Mouse (Mus musculus): ENCODE measurements at regions not wholly inside any gene's neighbourhood (a gene's known extent, or its start where the extent isn't known, plus 50 kb on each side); places are given as distances from the start of the nearest gene placed in this dataset.

DNA sequence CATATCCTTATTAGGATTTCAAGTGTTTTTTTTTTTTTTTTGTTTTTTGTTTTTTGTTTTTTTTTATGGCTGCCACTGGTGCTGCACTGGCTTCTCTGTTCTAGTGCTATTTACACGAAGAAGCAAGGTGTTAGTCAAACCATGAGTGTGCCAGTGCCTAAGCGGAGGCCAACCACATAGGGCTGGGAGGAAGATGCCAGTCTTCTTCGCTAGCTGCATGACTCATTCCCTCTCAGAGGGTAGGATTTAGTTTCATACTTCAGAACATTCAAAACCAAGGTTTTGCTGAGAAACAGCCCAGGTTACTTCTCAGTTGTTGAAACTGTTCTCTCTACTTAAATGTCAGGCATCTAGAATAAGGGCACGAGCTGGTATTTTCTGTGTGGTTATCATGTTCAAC is 72.6 kb downstream of the Icos start:
- peak; percentile 17 for DNase-seq (ENCODE audit: low read depth, low spot score)

- DNase-seq (ENCODE audit: low read depth, low spot score) = no peak
Observed at GRCm38 (mm10) chr1:61053676-61054075, 75.9 kb downstream of the Icos start.

- DNase-seq (ENCODE audit: low read depth, low spot score) = no peak
Observed at GRCm38 (mm10) chr1:61054391-61054790, 76.7 kb downstream of the Icos start.

GRCm38 (mm10) chr1:61055176-61055575 is 77.4 kb downstream of the Icos start:
- peak; percentile 23 for DNase-seq (ENCODE audit: low read depth, low spot score)

GRCm38 (mm10) chr1:61059910-61060536 is 82.3 kb downstream of the Icos start:
- DNase-seq (ENCODE audit: low read depth, low spot score) = no peak

DNA sequence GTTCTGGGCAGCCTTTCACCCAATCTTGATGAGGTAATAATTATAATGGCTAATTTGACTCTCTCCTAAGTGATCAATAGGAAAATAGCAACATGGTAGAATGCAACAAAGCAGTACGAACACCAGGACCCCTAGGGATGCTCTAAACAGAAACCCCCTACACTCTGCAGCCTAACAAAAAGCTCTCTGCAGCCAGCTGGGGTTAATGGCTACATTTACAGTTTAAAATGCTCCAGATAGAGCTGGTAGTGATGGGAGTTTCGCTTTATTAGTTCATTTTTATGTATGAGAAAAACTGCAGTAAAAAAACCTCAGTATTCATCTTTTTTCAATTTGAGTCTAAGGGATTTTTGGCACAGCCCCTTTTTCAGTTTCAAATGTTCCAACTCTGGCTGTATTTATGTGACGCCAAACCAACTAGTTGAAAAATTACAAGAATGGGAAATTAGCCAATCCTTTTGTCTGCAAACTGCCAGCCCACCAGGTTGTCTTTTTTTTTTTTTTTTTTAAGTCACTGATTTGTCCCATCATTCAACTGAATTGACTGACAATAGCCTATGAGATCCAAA is 84.2 kb downstream of the Icos start:
- no peak for DNase-seq (ENCODE audit: low read depth, low spot score)

GRCm38 (mm10) chr1:61068112-61068511 is 90.4 kb downstream of the Icos start:
- DNase-seq (ENCODE audit: low read depth, low spot score) = no peak

- peak; percentile 42 for DNase-seq (ENCODE audit: low read depth, low spot score)
Observed at GRCm38 (mm10) chr1:61074127-61074526, 96.4 kb downstream of the Icos start.

GRCm38 (mm10) chr1:61075335-61075734 is 97.6 kb downstream of the Icos start:
- no peak for DNase-seq (ENCODE audit: low read depth, low spot score)

GRCm38 (mm10) chr1:61084732-61085131 is 107.0 kb downstream of the Icos start:
- no peak for DNase-seq (ENCODE audit: low read depth, low spot score)

DNA sequence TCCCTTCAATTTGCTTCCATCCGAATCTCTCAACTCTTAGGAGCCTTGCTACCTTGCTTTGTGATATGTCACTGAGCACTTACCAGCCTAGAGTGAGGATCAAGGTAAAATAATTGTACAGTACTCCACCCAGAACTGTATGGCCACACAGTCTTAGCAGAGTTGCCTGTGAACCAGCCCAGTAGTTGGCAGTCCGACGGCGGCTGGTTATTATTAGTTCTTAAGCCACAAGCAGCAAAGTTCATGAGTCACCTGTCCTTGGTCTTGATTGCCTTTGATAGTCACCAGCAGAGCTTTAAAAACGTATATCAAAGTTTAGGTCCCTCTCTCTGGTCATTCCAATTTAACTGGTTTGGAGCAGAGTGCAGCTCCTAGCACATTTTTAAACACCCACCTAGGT is 109.1 kb downstream of the Icos start:
- no peak for DNase-seq (ENCODE audit: low read depth, low spot score)

DNA sequence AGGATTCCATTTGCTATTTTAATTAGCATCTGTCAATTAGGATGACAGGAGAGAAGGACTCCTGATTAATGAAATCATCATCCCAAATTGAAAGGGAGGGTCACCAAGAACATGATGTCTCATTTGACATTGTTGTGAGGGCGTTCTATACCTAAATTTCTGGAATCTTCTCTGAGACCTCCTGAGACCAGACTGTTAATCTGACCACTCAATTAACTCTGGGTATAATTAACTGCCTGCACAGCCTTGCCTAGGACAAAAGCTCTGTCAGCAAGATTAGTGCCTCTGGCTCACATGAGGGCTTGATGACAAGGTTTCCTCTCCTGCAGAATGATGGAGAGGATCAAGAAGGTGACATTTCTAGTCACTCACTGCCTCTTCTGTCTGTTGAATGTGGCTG is 113.1 kb downstream of the Icos start:
- no peak for DNase-seq (ENCODE audit: low read depth, low spot score)

GRCm38 (mm10) chr1:61095481-61096165 is 117.9 kb downstream of the Icos start:
- no peak for DNase-seq (ENCODE audit: low read depth, low spot score)

DNA sequence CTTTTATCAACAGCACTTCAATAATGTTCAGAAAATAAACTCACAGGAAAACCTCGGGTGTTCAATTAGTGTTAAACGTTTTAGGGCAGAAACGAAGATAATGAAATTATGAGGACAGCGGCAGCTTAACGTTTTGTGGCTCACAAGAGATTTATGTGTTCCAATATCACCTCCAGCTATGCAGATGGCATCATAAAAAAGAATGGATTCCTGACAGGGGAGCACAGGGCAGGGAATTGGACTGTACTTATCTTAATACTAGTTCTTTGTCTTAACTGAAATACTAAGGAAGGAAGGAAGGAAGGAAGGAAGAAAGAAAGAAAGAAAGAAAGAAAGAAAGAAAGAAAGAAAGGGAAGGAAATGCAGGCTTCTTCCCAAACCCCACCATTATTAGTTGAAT is 121.6 kb downstream of the Icos start:
- DNase-seq (ENCODE audit: low read depth, low spot score) = no peak

DNA sequence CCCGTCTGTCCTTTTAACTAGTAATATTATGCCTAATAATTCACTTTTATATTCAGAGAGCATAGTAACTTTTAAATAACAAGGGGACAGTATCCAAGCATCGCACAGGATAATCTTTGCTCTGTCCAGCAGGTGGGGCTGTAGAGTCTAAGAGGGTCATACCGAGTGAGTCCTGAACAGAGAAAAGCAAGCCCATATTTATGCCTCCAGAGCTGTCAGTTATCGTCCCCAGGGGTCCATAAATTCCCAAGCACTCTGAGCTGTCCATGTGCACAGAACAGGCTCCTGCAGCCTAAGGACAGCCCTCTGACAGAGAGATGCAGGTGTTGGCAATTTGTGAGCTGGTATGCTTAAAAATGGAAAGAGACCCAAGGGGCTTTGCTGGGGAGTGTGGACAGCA is 124.0 kb downstream of the Icos start:
- no peak for DNase-seq (ENCODE audit: low read depth, low spot score)

DNA sequence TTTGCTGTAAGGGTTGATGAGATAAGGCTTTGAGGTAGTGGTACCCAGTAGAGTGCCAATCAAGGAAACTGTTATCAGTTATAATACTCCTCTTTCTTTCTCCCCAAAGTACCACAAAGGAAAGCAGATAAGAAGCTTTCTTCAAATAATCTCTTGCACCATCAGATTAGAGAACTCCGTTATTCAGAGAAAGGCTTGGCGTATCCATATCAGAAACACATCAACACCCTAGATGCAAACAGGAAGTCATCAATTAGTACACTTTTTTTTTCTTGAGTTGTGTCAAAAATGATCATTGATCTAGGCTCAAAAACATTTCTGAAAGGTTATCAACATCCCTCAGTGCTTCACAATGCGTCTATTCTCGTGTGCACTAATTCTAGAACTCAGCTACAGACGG is 124.6 kb downstream of the Icos start:
- no peak for DNase-seq (ENCODE audit: low read depth, low spot score)

GRCm38 (mm10) chr1:61103581-61103980 is 125.9 kb downstream of the Icos start:
- no peak for DNase-seq (ENCODE audit: low read depth, low spot score)

DNA sequence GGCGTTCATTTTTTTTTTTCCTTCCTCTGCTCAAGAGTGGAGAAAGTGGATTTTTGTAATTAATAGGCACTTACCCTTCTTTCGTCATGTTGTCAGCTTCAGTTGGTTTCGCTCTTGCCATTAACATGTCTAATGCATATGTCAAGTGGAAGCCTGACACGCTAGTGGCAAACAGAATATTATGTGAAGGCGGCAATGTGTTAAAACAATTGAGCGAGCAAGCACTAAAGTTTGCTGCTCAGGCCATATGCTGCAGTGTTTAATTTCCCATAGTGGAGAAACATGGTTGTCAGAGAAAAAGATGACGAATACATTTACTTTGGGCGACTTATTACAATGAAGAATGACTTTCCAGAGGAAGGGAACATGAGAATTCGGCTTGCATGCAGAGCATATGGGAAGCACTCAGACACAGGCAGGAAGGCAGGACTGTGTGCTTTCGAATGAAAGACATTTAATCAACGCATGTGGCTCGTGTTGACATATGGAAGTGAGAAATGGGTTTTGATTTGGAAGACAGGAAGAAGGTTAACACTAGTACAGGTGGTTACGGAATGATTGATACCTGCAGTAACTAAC is 134.1 kb downstream of the Icos start:
- DNase-seq (ENCODE audit: low read depth, low spot score) = no peak

- no peak for DNase-seq (ENCODE audit: low read depth, low spot score)
Observed at GRCm38 (mm10) chr1:61117535-61117934, 139.8 kb downstream of the Icos start.

GRCm38 (mm10) chr1:61118071-61118470 is 140.3 kb downstream of the Icos start:
- DNase-seq (ENCODE audit: low read depth, low spot score) = no peak

DNA sequence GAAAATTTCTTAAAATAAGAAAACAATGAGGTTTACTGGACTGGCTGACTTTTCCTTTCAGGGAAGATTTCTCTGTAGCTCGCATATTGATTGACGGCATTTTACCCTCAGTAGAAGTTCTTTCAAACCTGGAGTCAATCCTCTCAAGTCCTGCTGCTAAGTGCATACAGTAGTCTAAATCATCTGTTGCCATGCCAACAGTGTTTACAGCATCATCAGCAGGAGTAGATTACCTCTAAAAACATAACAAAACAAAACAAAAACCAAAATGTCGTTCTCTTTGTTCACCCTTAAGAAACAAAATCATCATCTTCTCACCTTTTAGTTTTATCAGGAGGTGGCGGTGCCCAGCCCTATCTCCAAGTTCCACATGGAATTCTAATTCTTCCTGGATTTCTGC is 143.8 kb downstream of the Icos start:
- no peak for DNase-seq (ENCODE audit: low read depth, low spot score)

- DNase-seq (ENCODE audit: low read depth, low spot score) = no peak
Observed at GRCm38 (mm10) chr1:61125127-61125526, 147.4 kb downstream of the Icos start.
